Mouse (Mus musculus): Measurements from ENCODE around the gene Sulf2. TPM values are rescaled to one million over a fixed set of nuclear protein-coding genes. Genes with fewer than 3 reads are reported as not detected.

Gene Sulf2
- total and polyA plus RNA-seq, 3 experiments = not detected

DNA sequence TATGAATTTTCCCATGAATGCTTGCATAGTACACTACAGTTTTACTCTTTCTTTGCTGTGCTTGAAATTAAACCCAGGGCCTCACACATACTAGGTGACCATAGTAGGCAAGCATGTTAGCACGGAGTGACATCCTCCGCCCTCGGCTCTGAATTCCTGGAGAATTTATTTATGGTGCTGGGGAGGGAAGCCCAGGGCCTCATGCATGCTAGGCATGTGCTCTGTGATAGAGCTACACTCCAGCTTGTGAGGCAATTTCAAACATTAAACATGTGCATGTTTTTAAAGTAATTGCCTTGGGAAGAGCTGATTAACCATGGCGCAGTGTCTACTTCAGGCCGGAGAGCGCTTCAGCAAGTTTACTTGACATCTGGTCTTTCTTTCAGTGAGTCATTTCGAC, 106.6 kb downstream of the Sulf2 start:
- H3K4me1 ChIP-seq (ENCODE audit: control insufficient read depth in 1 of 2, insufficient read depth in 2 of 2) = peaks cover 5 to 22% of the 10 kb centered on the region in 2 experiments; a peak in 3 of 4 replicates
- no peaks in the 10 kb centered on the region for H3K9me3 ChIP-seq (replicated peaks; ENCODE audit: low read length)
- peaks cover 4% of the 10 kb centered on the region for H3K79me2 ChIP-seq (replicated peaks; ENCODE audit: control insufficient read depth, extremely low read depth, insufficient read depth, poor library complexity, severe bottlenecking)
- TF ChIP-seq TBP (conservative IDR thresholded peaks at IDR 0.05; ENCODE audit: low read depth, low read length) = no peak
- TF ChIP-seq PAX5 (IDR thresholded peaks at IDR 0.05; ENCODE audit: low read length) = no peak
- TF ChIP-seq ZC3H11A (IDR thresholded peaks at IDR 0.05; ENCODE audit: low read depth, low read length) = no peak
- no peak for TF ChIP-seq MAFK (IDR thresholded peaks at IDR 0.05; ENCODE audit: insufficient replicate concordance, low read length)
- TF ChIP-seq JUND (conservative IDR thresholded peaks at IDR 0.05; ENCODE audit: low read depth, low read length) = no peak
- TF ChIP-seq ZNF384 (IDR thresholded peaks at IDR 0.05; ENCODE audit: low read depth, low read length) = no peak
- TF ChIP-seq ELF1 (IDR thresholded peaks at IDR 0.05; ENCODE audit: low read depth, low read length) = no peak
- no peak for TF ChIP-seq SMC3 (IDR thresholded peaks at IDR 0.05; ENCODE audit: low read depth, low read length)
- TF ChIP-seq KAT2A (IDR thresholded peaks at IDR 0.05; ENCODE audit: insufficient replicate concordance, low read length) = no peak
- no peak for TF ChIP-seq TCF12 (IDR thresholded peaks at IDR 0.05; ENCODE audit: low read depth, low read length)
- TF ChIP-seq MYC (IDR thresholded peaks at IDR 0.05; ENCODE audit: low read depth, low read length) = no peak
- TF ChIP-seq MAX (IDR thresholded peaks at IDR 0.05; ENCODE audit: low read length) = no peak
- TF ChIP-seq MXI1 (IDR thresholded peaks at IDR 0.05; ENCODE audit: low read depth, low read length) = no peak
- TF ChIP-seq E2F4 (IDR thresholded peaks at IDR 0.05; ENCODE audit: insufficient replicate concordance, low read depth, low read length) = no peak
- no peak for TF ChIP-seq ZKSCAN1 (IDR thresholded peaks at IDR 0.05; ENCODE audit: borderline replicate concordance, low read depth, low read length)
- TF ChIP-seq CHD2 (IDR thresholded peaks at IDR 0.05; ENCODE audit: low read length) = no peak
- TF ChIP-seq RAD21 (IDR thresholded peaks at IDR 0.05; ENCODE audit: low read depth, low read length) = no peak
- H3K9ac ChIP-seq (ENCODE audit: insufficient read depth, low read depth) = no peak overlapping the region
- H3K4me2 ChIP-seq (ENCODE audit: insufficient read depth, low read depth, poor library complexity, severe bottlenecking) = no peak overlapping the region
- in situ Hi-C loops (cut with MboI; ENCODE audit: low pct_ligation_motif_present, low pct_unique_long_range_greater_than_20kb, low sequenced_read_pairs) (loop anchor here (25.0 kb wide), 1 partner anchor 262 kb away; no protein-coding TSS in a partner anchor), dilution Hi-C loops (cut with MboI; ENCODE audit: extremely low pct_ligation_motif_present, extremely low pct_unique_long_range_greater_than_20kb, low sequenced_read_pairs) (no loop called here)
- no peak overlapping the region for H3K27ac ChIP-seq (ENCODE audit: insufficient read depth, low read depth)
- no peak for DNase-seq (ENCODE audit: extremely low read depth)
- H3K4me3 ChIP-seq (replicated peaks in 1 of 3; ENCODE audit: low read depth in 2 of 3, low read length in 2 of 3, poor library complexity in 1 of 3) = no peak overlapping the region
- peaks cover 54 to 75% of the 10 kb centered on the region in 2 experiments for H3K36me3 ChIP-seq (replicated peaks in 1 of 2; ENCODE audit: control insufficient read depth in 1 of 2, insufficient read depth in 1 of 2, low read length in 1 of 2)
- H3K27me3 ChIP-seq (replicated peaks) = no peaks in the 10 kb centered on the region

DNA sequence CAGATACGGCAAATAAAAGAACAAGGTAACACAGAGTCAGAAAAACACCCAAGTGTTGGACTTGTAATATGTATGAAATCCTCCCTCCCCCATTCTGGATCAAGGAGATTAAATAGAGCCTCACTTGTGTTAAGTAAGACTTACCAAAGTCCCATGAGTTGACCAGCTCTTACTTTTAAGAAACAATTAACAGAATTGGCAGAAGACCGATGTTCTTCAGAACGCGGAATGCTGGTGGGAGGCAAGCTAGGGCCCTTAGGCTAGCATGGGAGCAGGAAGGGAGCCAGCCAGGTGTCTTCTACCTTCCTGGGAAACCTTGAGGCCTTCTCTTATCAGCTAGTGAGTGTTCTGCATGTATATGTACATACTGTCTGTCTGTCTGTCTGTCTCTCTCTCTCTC, 107.5 kb downstream of the Sulf2 start:
- Histone ChIP-seq H3K4me3 (replicated peaks in 1 of 3; ENCODE audit: low read depth in 2 of 3, low read length in 2 of 3, poor library complexity in 1 of 3) (no peak overlapping the region), H3K4me1 (ENCODE audit: control insufficient read depth in 1 of 2, insufficient read depth in 2 of 2) (peaks cover 5 to 22% of the 10 kb centered on the region in 2 experiments; a peak in 3 of 4 replicates), H3K9ac (ENCODE audit: insufficient read depth, low read depth) (no peak overlapping the region), H3K4me2 (ENCODE audit: insufficient read depth, low read depth, poor library complexity, severe bottlenecking) (no peak overlapping the region), H3K9me3 (replicated peaks; ENCODE audit: low read length) (no peaks in the 10 kb centered on the region), H3K79me2 (replicated peaks; ENCODE audit: control insufficient read depth, extremely low read depth, insufficient read depth, poor library complexity, severe bottlenecking) (peaks cover 4% of the 10 kb centered on the region), H3K36me3 (replicated peaks in 1 of 2; ENCODE audit: control insufficient read depth in 1 of 2, insufficient read depth in 1 of 2, low read length in 1 of 2) (peaks cover 48 to 66% of the 10 kb centered on the region in 2 experiments), H3K27me3 (replicated peaks) (no peaks in the 10 kb centered on the region), H3K27ac (ENCODE audit: insufficient read depth, low read depth) (no peak overlapping the region)
- dilution Hi-C loops (cut with MboI; ENCODE audit: extremely low pct_ligation_motif_present, extremely low pct_unique_long_range_greater_than_20kb, low sequenced_read_pairs) = no loop called here
- no peak for TF ChIP-seq MEF2A (IDR thresholded peaks at IDR 0.05; ENCODE audit: borderline replicate concordance, low read depth, low read length)
- TF ChIP-seq MYC (IDR thresholded peaks at IDR 0.05; ENCODE audit: low read depth, low read length) = no peak
- no peak for TF ChIP-seq NELFE (IDR thresholded peaks at IDR 0.05; ENCODE audit: low read depth, low read length)
- TF ChIP-seq ZNF384 (IDR thresholded peaks at IDR 0.05; ENCODE audit: low read depth, low read length) = no peak
- TF ChIP-seq JUND (conservative IDR thresholded peaks at IDR 0.05; ENCODE audit: low read depth, low read length) = no peak
- TF ChIP-seq USF2 (conservative IDR thresholded peaks at IDR 0.05; ENCODE audit: low read depth, low read length) = no peak
- no peak for TF ChIP-seq RAD21 (IDR thresholded peaks at IDR 0.05; ENCODE audit: low read depth, low read length)
- TF ChIP-seq TBP (conservative IDR thresholded peaks at IDR 0.05; ENCODE audit: low read depth, low read length) = no peak
- no peak for TF ChIP-seq ZMIZ1 (IDR thresholded peaks at IDR 0.05; ENCODE audit: low read depth, low read length)
- TF ChIP-seq BHLHE40 (IDR thresholded peaks at IDR 0.05; ENCODE audit: low read depth, low read length) = no peak
- no peak for TF ChIP-seq MXI1 (IDR thresholded peaks at IDR 0.05; ENCODE audit: low read depth, low read length)
- TF ChIP-seq ETS1 (conservative IDR thresholded peaks at IDR 0.05; ENCODE audit: low read depth, low read length) = no peak
- no peak for TF ChIP-seq CHD1 (IDR thresholded peaks at IDR 0.05; ENCODE audit: low read depth, low read length)
- TF ChIP-seq MAX (IDR thresholded peaks at IDR 0.05; ENCODE audit: low read length) = no peak
- TF ChIP-seq MAZ (IDR thresholded peaks at IDR 0.05; ENCODE audit: low read depth, low read length) = no peak
- TF ChIP-seq MAFK (IDR thresholded peaks at IDR 0.05; ENCODE audit: insufficient replicate concordance, low read length) = no peak
- no peak for TF ChIP-seq ZKSCAN1 (IDR thresholded peaks at IDR 0.05; ENCODE audit: borderline replicate concordance, low read depth, low read length)
- TF ChIP-seq ZC3H11A (IDR thresholded peaks at IDR 0.05; ENCODE audit: low read depth, low read length) = no peak
- no peak for TF ChIP-seq POLR2A (IDR thresholded peaks at IDR 0.05; ENCODE audit: low read depth, low read length)
- TF ChIP-seq UBTF (IDR thresholded peaks at IDR 0.05; ENCODE audit: low read depth, low read length) = no peak
- DNase-seq (ENCODE audit: extremely low read depth) = no peak
- in situ Hi-C loops (cut with MboI; ENCODE audit: low pct_ligation_motif_present, low pct_unique_long_range_greater_than_20kb, low sequenced_read_pairs) = loop anchor here (25.0 kb wide), 1 partner anchor 261 kb away; no protein-coding TSS in a partner anchor
